Mouse (Mus musculus) midbrain, postnatal 0 days (tissue): ENCODE data around the gene Tmem217. TPM values are rescaled to one million over a fixed set of nuclear protein-coding genes. Genes with fewer than 3 reads are reported as not detected.
A peak's percentile ranks its signal among the peaks of the same experiment; 100 is the strongest.

Source experiments
- ATAC-seq: fragments of 200-750 bp; cut with Nextera tagmentation; 2 replicates; pipeline ENCODE4 v1.8.0; 2017; ENCODE audit warnings: moderate number of reproducible peaks, mild to moderate bottlenecking, moderate TSS enrichment, moderate library complexity; ENCODE audit not compliant: low FRiP score
- DNase-seq: peaks from one replicate; pipeline ENCODE4 v3.0.0-alpha.2; 2015; ENCODE audit warnings: low spot score
- H3K27ac ChIP-seq: fragments of 300-500 bp; sonication (generic); 2 replicates; pipeline ENCODE4 v1.5.1; 2014; ENCODE audit warnings: low read depth, mild to moderate bottlenecking, low read length, mixed read lengths
- H3K27me3 ChIP-seq: fragments of 300-500 bp; sonication (generic); 2 replicates; pipeline ENCODE4 v1.6.1; 2014; ENCODE audit warnings: low read length, control low read depth, mixed read lengths; ENCODE audit not compliant: insufficient read depth
- H3K36me3 ChIP-seq: fragments of 300-500 bp; sonication (generic); 2 replicates; pipeline ENCODE4 v1.6.1; 2014; ENCODE audit warnings: low read length, control low read depth, mixed read lengths; ENCODE audit not compliant: insufficient read depth
- H3K4me1 ChIP-seq: fragments of 300-500 bp; sonication (generic); 2 replicates; pipeline ENCODE4 v1.6.1; 2014; ENCODE audit warnings: mild to moderate bottlenecking, control low read depth, antibody characterized with exemption, low read length, mixed read lengths; ENCODE audit not compliant: insufficient read depth
- H3K4me2 ChIP-seq: fragments of 300-500 bp; sonication (generic); 2 replicates; pipeline ENCODE4 v1.6.1; 2014; ENCODE audit warnings: low read depth, mild to moderate bottlenecking, low read length, mixed read lengths; ENCODE audit not compliant: poor library complexity, severe bottlenecking
- H3K4me3 ChIP-seq: fragments of 300-500 bp; sonication (generic); 2 replicates; pipeline ENCODE4 v1.5.1; 2014; ENCODE audit warnings: low read depth, mild to moderate bottlenecking, low read length, moderate library complexity
- H3K9ac ChIP-seq: fragments of 300-500 bp; sonication (generic); replicated peaks from 2 replicates; pipeline ENCODE4 v1.6.1; 2014; ENCODE audit warnings: mild to moderate bottlenecking, low read length, moderate library complexity, mixed read lengths; ENCODE audit not compliant: poor library complexity, severe bottlenecking
- H3K9me3 ChIP-seq: fragments of 300-500 bp; sonication (generic); 2 replicates; pipeline ENCODE4 v1.6.1; 2016; ENCODE audit warnings: low read length, control low read depth
- CTCF ChIP-seq: IDR thresholded peaks from 2 replicates; pipeline ENCODE4 v1.5.1; 2016; ENCODE audit warnings: antibody characterized with exemption, mild to moderate bottlenecking
- WGBS: fragments of 180-500 bp; shearing (Covaris S2); extraction: QIAGEN DNeasy Blood & Tissue Kit; methylation state at CpG from one replicate; pipeline ENCODE4 v1.1.7; 2014; 5-methylcytosine and 5-hydroxymethylcytosine counted together
- polyA plus RNA-seq: library from polyadenylated mRNA; unstranded; fragments of >200 nt; fragmentation: Nextera tagmentation; extraction: Ambion mirVana; gene quantifications from 2 replicates; pipeline ENCODE4 v1.2.1, GENCODE M21; 2015
- total RNA-seq: library from RNA; depleted of rRNA; stranded (reverse); fragments of >200 nt; gene quantifications from 2 replicates; pipeline ENCODE4 v1.2.3, GENCODE M21; 2014

Gene Tmem217
- total and polyA plus RNA-seq, 2 experiments from 2014 or later = 0.84 TPM; not detected in 1

DNA sequence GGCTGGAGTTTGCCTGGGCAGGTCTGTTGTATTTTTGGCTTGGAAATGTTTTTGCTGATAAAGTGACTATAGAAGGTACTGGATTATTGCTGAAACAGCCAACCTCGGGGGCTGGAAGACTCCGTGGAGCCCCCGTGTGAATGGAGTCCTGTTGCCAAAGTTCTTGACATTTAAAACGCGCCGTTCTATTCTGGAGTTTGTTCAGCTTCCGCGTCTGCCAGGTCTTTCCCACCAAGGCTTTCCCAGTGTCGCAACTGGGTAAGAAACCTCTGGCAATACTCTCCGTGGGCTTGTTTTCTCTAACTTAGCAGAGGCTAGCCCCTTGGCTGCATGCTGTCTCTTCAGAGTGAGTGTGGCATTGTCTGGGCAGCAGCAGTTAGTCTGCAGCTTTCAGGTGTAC, 4.3 kb upstream of the Tmem217 start:
- WGBS = 90% methylated on average over 10 of the region's 10 CpGs
- no peak overlapping the region for H3K4me2 ChIP-seq
- no peaks in the 10 kb centered on the region for H3K27me3 ChIP-seq
- no peak overlapping the region for H3K9ac ChIP-seq
- ATAC-seq (no peak), DNase-seq (no peak)
- H3K27ac ChIP-seq = no peak overlapping the region
- no peak for TF ChIP-seq CTCF
- H3K36me3 ChIP-seq = peaks cover 3% of the 10 kb centered on the region; the same call in 1 of the 2 replicates
- no peaks in the 10 kb centered on the region for H3K4me1 ChIP-seq
- H3K4me3 ChIP-seq = no peak overlapping the region
- no peaks in the 10 kb centered on the region for H3K9me3 ChIP-seq

- no peak overlapping the region for H3K4me3 ChIP-seq
- H3K4me1 ChIP-seq = peaks cover 12% of the 10 kb centered on the region
- no peak overlapping the region for H3K9ac ChIP-seq
- H3K27me3 ChIP-seq = no peaks in the 10 kb centered on the region
- no peak overlapping the region for H3K4me2 ChIP-seq
- no peaks in the 10 kb centered on the region for H3K36me3 ChIP-seq
- no peak overlapping the region for H3K27ac ChIP-seq
- no peaks in the 10 kb centered on the region for H3K9me3 ChIP-seq
- no peak for TF ChIP-seq CTCF
- DNase-seq (no peak), ATAC-seq (no peak)
Observed at GRCm38 (mm10) chr17:29554176-29554575, 2.0 kb upstream of the Tmem217 start.

DNA sequence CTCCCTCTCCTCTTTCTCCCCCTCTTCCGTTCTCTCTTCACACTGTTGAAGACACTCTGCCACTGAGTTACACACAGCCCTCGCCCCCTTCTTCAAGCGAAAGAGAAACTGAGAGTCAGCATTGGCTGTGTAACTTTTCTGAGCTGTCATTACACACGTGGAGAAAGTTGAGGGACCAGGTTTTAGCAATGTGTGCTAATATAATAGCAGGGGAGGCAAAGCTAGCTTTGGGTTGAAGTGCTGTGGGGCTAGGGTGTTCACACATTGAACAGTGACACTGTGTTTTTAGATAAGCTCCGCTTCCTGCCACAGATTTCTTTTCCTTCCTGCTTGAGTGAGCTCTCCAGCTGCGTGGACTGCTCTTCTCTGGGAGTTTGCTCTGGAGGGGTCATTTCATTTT, 1.2 kb downstream of the Tmem217 start:
- H3K4me1 ChIP-seq = peaks cover 12% of the 10 kb centered on the region
- H3K9me3 ChIP-seq = no peaks in the 10 kb centered on the region
- H3K9ac ChIP-seq = no peak overlapping the region
- no peaks in the 10 kb centered on the region for H3K27me3 ChIP-seq
- no peak for TF ChIP-seq CTCF
- H3K36me3 ChIP-seq = no peaks in the 10 kb centered on the region
- WGBS = 71% methylated on average over 6 of the region's 6 CpGs
- peak overlapping the region; percentile 90 for H3K4me2 ChIP-seq
- H3K27ac ChIP-seq = no peak overlapping the region
- no peak for DNase-seq
- H3K4me3 ChIP-seq = no peak overlapping the region
- ATAC-seq = no peak

DNA sequence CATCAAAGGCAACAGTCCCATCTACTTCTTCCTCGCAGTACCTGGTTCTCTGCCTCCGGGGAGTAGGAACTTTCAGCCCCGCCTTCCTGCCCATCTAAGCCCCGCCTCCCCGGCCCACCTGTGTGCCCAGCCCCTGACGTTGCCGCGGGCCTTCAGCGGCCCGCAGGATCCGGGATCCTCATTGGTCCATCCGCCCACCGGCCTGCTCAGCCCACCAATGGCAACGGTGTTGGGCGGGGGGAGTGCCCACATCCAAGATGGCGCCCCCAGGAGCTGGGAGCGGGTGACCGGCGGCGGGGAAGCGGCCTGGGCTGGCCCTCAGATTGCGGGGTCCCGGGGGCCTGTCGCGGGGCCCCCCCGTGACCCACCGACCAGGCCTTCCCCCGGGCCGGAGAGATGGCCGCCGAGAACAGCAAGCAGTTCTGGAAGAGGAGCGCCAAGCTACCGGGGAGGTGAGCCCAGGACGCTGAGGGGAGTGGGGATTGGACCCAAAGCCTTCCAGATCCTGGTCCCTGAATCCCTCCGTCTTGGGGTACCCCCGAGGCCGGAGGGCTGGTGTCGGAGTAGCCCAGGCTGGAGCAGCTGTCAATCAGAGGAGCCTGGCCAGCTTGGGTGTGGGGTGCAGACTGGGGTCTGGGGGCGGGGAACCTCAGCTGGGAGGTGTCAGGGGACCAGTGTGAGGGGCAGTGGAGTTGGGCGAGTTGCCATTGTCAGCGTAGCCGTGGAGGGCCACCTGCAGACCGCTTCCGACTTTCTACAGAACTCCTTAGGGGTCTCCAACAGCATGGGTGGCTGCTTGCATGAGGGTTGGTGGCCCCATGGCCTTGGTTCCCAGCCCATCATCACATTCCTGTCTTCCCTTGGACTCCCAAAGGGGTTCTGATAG, 2.4 kb downstream of the Tmem217 start, which contains the start of the genes Gm17657 and Tbc1d22b:
Gene Gm17657 (minus strand): TSS at position 96 of the 886 bp plus-strand sequence.
Gene Tbc1d22b (plus strand): TSS at position 243 of the 886 bp plus-strand sequence.
- ATAC-seq = peak; percentile 95
- WGBS = under 1% methylated on average over 43 of the region's 44 CpGs
- 0 out of 2 replicates have a peak within 1 kb of the TSS, but pooled peaks have one; percentile 2 for H3K27ac ChIP-seq

GRCm38 (mm10) chr17:29548994-29549393, 3.2 kb downstream of the Tmem217 start:
- no peak for DNase-seq
- ATAC-seq = 0 out of 2 replicates have a peak, but pooled peaks have one; percentile 45
- Histone ChIP-seq H3K4me1 (peaks cover 12% of the 10 kb centered on the region), H3K9me3 (no peaks in the 10 kb centered on the region), H3K27ac (no peak overlapping the region), H3K27me3 (no peaks in the 10 kb centered on the region), H3K36me3 (no peaks in the 10 kb centered on the region), H3K4me3 (peak overlapping the region; percentile 75; the same call in 1 of the 2 replicates), H3K4me2 (peak overlapping the region; percentile 90), H3K9ac (no peak overlapping the region)
- TF ChIP-seq CTCF = peak; percentile 27
- 42% methylated on average over 8 of the region's 8 CpGs for WGBS

More for the DNA sequence above, 2.4 kb downstream of the Tmem217 start, which contains the start of the genes Gm17657 and Tbc1d22b:
- H3K36me3 ChIP-seq = no peaks in the 10 kb centered on the region
- DNase-seq = peak; percentile 95
- H3K9me3 ChIP-seq = no peaks in the 10 kb centered on the region
- peak within 1 kb of the TSS; percentile 75 for H3K4me3 ChIP-seq
- H3K4me2 ChIP-seq = peak within 1 kb of the TSS; percentile 90
- no peak for TF ChIP-seq CTCF
- H3K4me1 ChIP-seq = peaks cover 12% of the 10 kb centered on the region
- no peaks in the 10 kb centered on the region for H3K27me3 ChIP-seq
- peak within 1 kb of the TSS; percentile 92 for H3K9ac ChIP-seq

DNA sequence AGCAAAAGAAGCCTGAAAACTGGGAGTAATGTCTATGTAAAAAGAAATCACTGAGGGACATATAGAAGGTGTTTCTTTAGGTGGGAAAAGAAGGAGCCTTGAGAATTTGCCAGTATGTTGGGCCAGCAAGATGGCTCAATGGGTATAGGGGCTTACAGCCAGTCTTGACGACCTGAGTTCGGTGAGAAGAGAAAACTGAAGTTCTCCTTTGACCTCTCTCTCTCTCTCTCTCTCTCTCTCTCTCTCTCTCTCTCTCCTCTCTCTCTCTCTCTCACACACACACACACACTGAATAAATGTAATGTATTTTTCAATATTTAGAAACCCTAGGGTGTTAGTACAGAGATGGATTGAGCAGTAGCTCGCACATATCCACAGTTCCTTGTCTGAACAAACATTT, 3.7 kb downstream of the Tmem217 start:
- no peak overlapping the region for H3K4me3 ChIP-seq
- no peak overlapping the region for H3K4me2 ChIP-seq
- peaks cover 12% of the 10 kb centered on the region for H3K4me1 ChIP-seq
- H3K9ac ChIP-seq = no peak overlapping the region
- ATAC-seq (no peak), DNase-seq (no peak)
- no peaks in the 10 kb centered on the region for H3K36me3 ChIP-seq
- no peaks in the 10 kb centered on the region for H3K27me3 ChIP-seq
- WGBS = 67% methylated on average over 3 of the region's 3 CpGs
- no peak overlapping the region for H3K27ac ChIP-seq
- no peak for TF ChIP-seq CTCF
- H3K9me3 ChIP-seq = no peaks in the 10 kb centered on the region
